Mouse (Mus musculus) forebrain, embryonic 16.5 days (tissue): ENCODE results near the gene Eipr1. TPM values are rescaled to one million over a fixed set of nuclear protein-coding genes. Genes with fewer than 3 reads are reported as not detected.
"Not testable (repeated sequence)": the region's sequence is repeated elsewhere in the genome, so short reads cannot be mapped to it uniquely, and the experiment has no call there.

Experiments used
- ATAC-seq: fragments of 200-750 bp; cut with Nextera tagmentation; 2 replicates; pipeline ENCODE4 v1.8.0; 2017; ENCODE audit warnings: mild to moderate bottlenecking, moderate library complexity
- H3K27ac ChIP-seq: fragments of 300-500 bp; sonication (generic); 2 replicates; pipeline ENCODE4 v1.5.1; 2014; ENCODE audit warnings: low read length, control low read depth
- H3K27me3 ChIP-seq: fragments of 300-500 bp; sonication (generic); replicated peaks from 2 replicates; pipeline ENCODE4 v1.6.1; 2014; ENCODE audit warnings: low read length; ENCODE audit not compliant: control insufficient read depth, insufficient read depth
- H3K36me3 ChIP-seq: fragments of 300-500 bp; sonication (generic); 2 replicates; pipeline ENCODE4 v1.6.1; 2014; ENCODE audit not compliant: control insufficient read depth, insufficient read depth
- H3K4me1 ChIP-seq: fragments of 300-500 bp; sonication (generic); replicated peaks from 2 replicates; pipeline ENCODE4 v1.6.1; 2014; ENCODE audit warnings: low read length; ENCODE audit not compliant: control insufficient read depth, insufficient read depth
- H3K4me2 ChIP-seq: fragments of 300-500 bp; sonication (generic); 2 replicates; pipeline ENCODE4 v1.6.1; 2014; ENCODE audit warnings: mild to moderate bottlenecking, low read length, control low read depth
- H3K4me3 ChIP-seq: fragments of 300-500 bp; sonication (generic); replicated peaks from 2 replicates; pipeline ENCODE4 v1.5.1; 2014; ENCODE audit warnings: mild to moderate bottlenecking, low read length, control low read depth
- H3K9ac ChIP-seq: fragments of 300-500 bp; sonication (generic); replicated peaks from 2 replicates; pipeline ENCODE4 v1.6.1; 2014; ENCODE audit warnings: low read depth, low read length, control low read depth
- H3K9me3 ChIP-seq: fragments of 300-500 bp; sonication (generic); 2 replicates; pipeline ENCODE4 v1.6.1; 2016; ENCODE audit warnings: low read length; ENCODE audit not compliant: control insufficient read depth
- WGBS: fragments of 180-500 bp; shearing (Covaris S2); extraction: QIAGEN DNeasy Blood & Tissue Kit; methylation state at CpG from one replicate; pipeline ENCODE4 v1.1.7; 2014; 5-methylcytosine and 5-hydroxymethylcytosine counted together
- polyA plus RNA-seq: library from polyadenylated mRNA; unstranded; fragments of >200 nt; fragmentation: Nextera tagmentation; extraction: Ambion mirVana; gene quantifications from 2 replicates; pipeline ENCODE4 v1.2.1, GENCODE M21; 2015

Eipr1 gene
- polyA plus RNA-seq, 1 experiment from 2014 or later, result 79.3 TPM

- Histone ChIP-seq H3K4me2 (no peak overlapping the region), H3K27ac (no peak overlapping the region), H3K36me3 (peaks cover 7% of the 10 kb centered on the region; the same call in 1 of the 2 replicates), H3K4me3 (no peak overlapping the region), H3K9ac (no peak overlapping the region), H3K9me3 (no peaks in the 10 kb centered on the region), H3K4me1 (no peaks in the 10 kb centered on the region), H3K27me3 (no peaks in the 10 kb centered on the region)
- 93% methylated on average over 4 of the region's 4 CpGs for WGBS
- ATAC-seq, result no peak
These were observed 25.4 kb upstream of the Eipr1 start for GRCm38 (mm10) chr12:28726204-28726603.

GRCm38 (mm10) chr12:28727061-28727460 is 24.5 kb upstream of the Eipr1 start:
- Histone ChIP-seq H3K27ac (no peak overlapping the region), H3K9ac (no peak overlapping the region), H3K4me3 (no peak overlapping the region), H3K4me2 (no peak overlapping the region), H3K36me3 (0 out of 2 replicates have a peak, but pooled peaks cover 2% of the 10 kb centered on the region), H3K9me3 (no peaks in the 10 kb centered on the region), H3K27me3 (no peaks in the 10 kb centered on the region), H3K4me1 (no peaks in the 10 kb centered on the region)
- no peak for ATAC-seq
- WGBS, result 90% methylated on average over 5 of the region's 5 CpGs

GRCm38 (mm10) chr12:28732631-28733030 is 19.0 kb upstream of the Eipr1 start:
- H3K4me2 ChIP-seq, result no peak overlapping the region
- no peak for ATAC-seq
- no peak overlapping the region for H3K9ac ChIP-seq
- H3K27ac ChIP-seq, result no peak overlapping the region
- no peaks in the 10 kb centered on the region for H3K9me3 ChIP-seq
- H3K4me1 ChIP-seq, result no peaks in the 10 kb centered on the region
- 96% methylated on average over 8 of the region's 8 CpGs for WGBS
- no peaks in the 10 kb centered on the region for H3K27me3 ChIP-seq
- H3K36me3 ChIP-seq, result peaks cover 16% of the 10 kb centered on the region
- H3K4me3 ChIP-seq, result no peak overlapping the region

- not testable (repeated sequence) for H3K27ac ChIP-seq, H3K9ac ChIP-seq, ATAC-seq, H3K4me2 ChIP-seq, H3K4me3 ChIP-seq, H3K9me3 ChIP-seq, H3K4me1 ChIP-seq, H3K27me3 ChIP-seq
- H3K36me3 ChIP-seq, result peaks cover 16% of the 10 kb centered on the region
- WGBS, result 96% methylated on average over 6 of the region's 6 CpGs
These were observed 17.9 kb upstream of the Eipr1 start for GRCm38 (mm10) chr12:28733520-28734245.

- Histone ChIP-seq H3K9me3 (no peaks in the 10 kb centered on the region), H3K9ac (no peak overlapping the region), H3K4me2 (no peak overlapping the region), H3K27me3 (no peaks in the 10 kb centered on the region), H3K4me3 (no peak overlapping the region), H3K27ac (no peak overlapping the region), H3K36me3 (peaks cover 16% of the 10 kb centered on the region), H3K4me1 (no peaks in the 10 kb centered on the region)
- no peak for ATAC-seq
- 100% methylated on average over 1 of the region's 1 CpGs for WGBS
These were observed 17.3 kb upstream of the Eipr1 start for GRCm38 (mm10) chr12:28734271-28734670.

- Histone ChIP-seq H3K9ac (no peak overlapping the region), H3K36me3 (peaks cover 16% of the 10 kb centered on the region), H3K9me3 (no peaks in the 10 kb centered on the region), H3K27ac (no peak overlapping the region), H3K4me2 (no peak overlapping the region), H3K4me1 (no peaks in the 10 kb centered on the region), H3K27me3 (no peaks in the 10 kb centered on the region), H3K4me3 (no peak overlapping the region)
- no peak for ATAC-seq
- WGBS, result 92% methylated on average over 3 of the region's 3 CpGs
These were observed 16.3 kb upstream of the Eipr1 start for GRCm38 (mm10) chr12:28735293-28735692.

GRCm38 (mm10) chr12:28743328-28743727 is 8.3 kb upstream of the Eipr1 start:
- H3K36me3 ChIP-seq, result peaks cover 6% of the 10 kb centered on the region

GRCm38 (mm10) chr12:28750021-28750633 is 1.5 kb upstream of the Eipr1 start, which contains the start of gene Trappc12:
Gene Trappc12 (minus strand): TSS chr12:28750472.
- ATAC-seq, result peak; percentile 92
- Histone ChIP-seq H3K9me3 (no peaks in the 10 kb centered on the region), H3K9ac (peak within 1 kb of the TSS; percentile 82), H3K27me3 (no peaks in the 10 kb centered on the region), H3K36me3 (peaks cover 3% of the 10 kb centered on the region), H3K27ac (peak within 1 kb of the TSS; percentile 1; the same call in 1 of the 2 replicates), H3K4me1 (peaks cover 26% of the 10 kb centered on the region), H3K4me3 (peak within 1 kb of the TSS; percentile 88), H3K4me2 (peak within 1 kb of the TSS; percentile 98)
- under 1% methylated on average over 41 of the region's 41 CpGs for whole genome bisulfite sequencing

More at GRCm38 (mm10) chr12:28743328-28743727, 8.3 kb upstream of the Eipr1 start:
- Histone ChIP-seq H3K27me3 (no peaks in the 10 kb centered on the region), H3K4me3 (no peak overlapping the region), H3K9ac (no peak overlapping the region), H3K27ac (no peak overlapping the region), H3K4me1 (peaks cover 10% of the 10 kb centered on the region), H3K4me2 (no peak overlapping the region), H3K9me3 (no peaks in the 10 kb centered on the region)
- WGBS, result 82% methylated on average over 3 of the region's 3 CpGs
- no peak for ATAC-seq

- Histone ChIP-seq H3K4me1 (peaks cover 23% of the 10 kb centered on the region), H3K9me3 (no peaks in the 10 kb centered on the region), H3K4me2 (no peak overlapping the region; the same call in none of the 2 replicates), H3K27me3 (no peaks in the 10 kb centered on the region), H3K9ac (no peak overlapping the region), H3K27ac (no peak overlapping the region), H3K4me3 (no peak overlapping the region), H3K36me3 (peaks cover 3% of the 10 kb centered on the region)
- ATAC-seq, result no peak
- 97% methylated on average over 5 of the region's 5 CpGs for WGBS
These were observed 727 bp upstream of the Eipr1 start for GRCm38 (mm10) chr12:28750876-28751275.
